Mouse (Mus musculus): ENCODE data around the gene Popdc2. TPM values are rescaled to one million over a fixed set of nuclear protein-coding genes. Genes with fewer than 3 reads are reported as not detected.
A peak's percentile ranks its signal among the peaks of the same experiment; 100 is the strongest.
"Not testable (repeated sequence)": the region's sequence is repeated elsewhere in the genome, so short reads cannot be mapped to it uniquely, and the experiment has no call there.

Gene Popdc2
- polyA plus RNA-seq (2015; fragmentation: Nextera tagmentation; extraction: Ambion mirVana) = 8.9 and 9.1 TPM in 2 replicates

GRCm38 (mm10) chr16:38361933-38362332 is at the start of gene Popdc2:
Gene Popdc2 (plus strand): TSS chr16:38362209.
- Histone ChIP-seq H3K9ac (ENCODE audit: low read length) (peak within 1 kb of the TSS; percentile 30; the same call in 1 of the 2 replicates), H3K4me1 (replicated peaks; ENCODE audit: control insufficient read depth, insufficient read depth, low read length) (peaks cover 10% of the 10 kb centered on the region; the same call in 1 of the 2 replicates)

GRCm38 (mm10) chr16:38318492-38318891 is 43.5 kb upstream of the Popdc2 start:
- H3K4me1 ChIP-seq (replicated peaks; ENCODE audit: control insufficient read depth, insufficient read depth, low read length) = no peaks in the 10 kb centered on the region
- 69% methylated on average over 9 of the region's 9 CpGs for WGBS
- no peak overlapping the region for H3K9ac ChIP-seq (ENCODE audit: low read length)
- H3K36me3 ChIP-seq (ENCODE audit: control insufficient read depth, insufficient read depth, low read length) = no peaks in the 10 kb centered on the region
- no peaks in the 10 kb centered on the region for H3K9me3 ChIP-seq (ENCODE audit: control insufficient read depth, low read length)
- ATAC-seq (ENCODE audit: low read depth) = no peak
- H3K27me3 ChIP-seq (ENCODE audit: control insufficient read depth, insufficient read depth, low read depth, low read length) = no peaks in the 10 kb centered on the region
- H3K4me2 ChIP-seq (ENCODE audit: low read depth, low read length) = no peak overlapping the region
- no peak overlapping the region for H3K27ac ChIP-seq (ENCODE audit: low read length)
- no peak overlapping the region for H3K4me3 ChIP-seq (ENCODE audit: low read length)

More at GRCm38 (mm10) chr16:38361933-38362332, at the start of gene Popdc2:
- peak within 1 kb of the TSS; percentile 1 for H3K4me2 ChIP-seq (ENCODE audit: low read depth, low read length)
- H3K4me3 ChIP-seq (ENCODE audit: low read length) = no peak within 1 kb of the TSS
- H3K36me3 ChIP-seq (ENCODE audit: control insufficient read depth, insufficient read depth, low read length) = no peaks in the 10 kb centered on the region
- peak within 1 kb of the TSS; percentile 4; the same call in 1 of the 2 replicates for H3K27ac ChIP-seq (ENCODE audit: low read length)
- H3K27me3 ChIP-seq (ENCODE audit: control insufficient read depth, insufficient read depth, low read depth, low read length) = no peaks in the 10 kb centered on the region
- ATAC-seq (ENCODE audit: low read depth) = peak; percentile 68; the same call in 1 of the 2 replicates
- no peaks in the 10 kb centered on the region for H3K9me3 ChIP-seq (ENCODE audit: control insufficient read depth, low read length)
- WGBS = 11% methylated on average over 10 of the region's 10 CpGs

GRCm38 (mm10) chr16:38319087-38319486 is 42.9 kb upstream of the Popdc2 start:
- no peak overlapping the region for H3K9ac ChIP-seq (ENCODE audit: low read length)
- no peaks in the 10 kb centered on the region for H3K27me3 ChIP-seq (ENCODE audit: control insufficient read depth, insufficient read depth, low read depth, low read length)
- H3K27ac ChIP-seq (ENCODE audit: low read length) = no peak overlapping the region
- no peak overlapping the region for H3K4me3 ChIP-seq (ENCODE audit: low read length)
- no peak overlapping the region for H3K4me2 ChIP-seq (ENCODE audit: low read depth, low read length)
- ATAC-seq (ENCODE audit: low read depth) = no peak
- WGBS = 86% methylated on average over 4 of the region's 4 CpGs
- no peaks in the 10 kb centered on the region for H3K36me3 ChIP-seq (ENCODE audit: control insufficient read depth, insufficient read depth, low read length)
- H3K4me1 ChIP-seq (replicated peaks; ENCODE audit: control insufficient read depth, insufficient read depth, low read length) = no peaks in the 10 kb centered on the region
- no peaks in the 10 kb centered on the region for H3K9me3 ChIP-seq (ENCODE audit: control insufficient read depth, low read length)

- H3K27me3 ChIP-seq (ENCODE audit: control insufficient read depth, insufficient read depth, low read depth, low read length) = no peaks in the 10 kb centered on the region
- no peak overlapping the region for H3K9ac ChIP-seq (ENCODE audit: low read length)
- H3K9me3 ChIP-seq (ENCODE audit: control insufficient read depth, low read length) = no peaks in the 10 kb centered on the region
- no peak overlapping the region for H3K4me3 ChIP-seq (ENCODE audit: low read length)
- WGBS = 25% methylated on average over 17 of the region's 17 CpGs
- no peaks in the 10 kb centered on the region for H3K36me3 ChIP-seq (ENCODE audit: control insufficient read depth, insufficient read depth, low read length)
- no peak overlapping the region for H3K27ac ChIP-seq (ENCODE audit: low read length)
- ATAC-seq (ENCODE audit: low read depth) = no peak
- no peaks in the 10 kb centered on the region for H3K4me1 ChIP-seq (replicated peaks; ENCODE audit: control insufficient read depth, insufficient read depth, low read length)
- H3K4me2 ChIP-seq (ENCODE audit: low read depth, low read length) = peak overlapping the region; percentile 35; the same call in 1 of the 2 replicates
Measured at GRCm38 (mm10) chr16:38321452-38321935, 40.5 kb upstream of the Popdc2 start.

- 86% methylated on average over 15 of the region's 15 CpGs for WGBS
- Histone ChIP-seq H3K4me3 (ENCODE audit: low read length) (no peak overlapping the region), H3K36me3 (ENCODE audit: control insufficient read depth, insufficient read depth, low read length) (no peaks in the 10 kb centered on the region), H3K4me2 (ENCODE audit: low read depth, low read length) (no peak overlapping the region), H3K27ac (ENCODE audit: low read length) (no peak overlapping the region), H3K4me1 (replicated peaks; ENCODE audit: control insufficient read depth, insufficient read depth, low read length) (no peaks in the 10 kb centered on the region), H3K9me3 (ENCODE audit: control insufficient read depth, low read length) (no peaks in the 10 kb centered on the region), H3K27me3 (ENCODE audit: control insufficient read depth, insufficient read depth, low read depth, low read length) (no peaks in the 10 kb centered on the region), H3K9ac (ENCODE audit: low read length) (no peak overlapping the region)
- ATAC-seq (ENCODE audit: low read depth) = no peak
Measured at GRCm38 (mm10) chr16:38324311-38324710, 37.7 kb upstream of the Popdc2 start.

DNA sequence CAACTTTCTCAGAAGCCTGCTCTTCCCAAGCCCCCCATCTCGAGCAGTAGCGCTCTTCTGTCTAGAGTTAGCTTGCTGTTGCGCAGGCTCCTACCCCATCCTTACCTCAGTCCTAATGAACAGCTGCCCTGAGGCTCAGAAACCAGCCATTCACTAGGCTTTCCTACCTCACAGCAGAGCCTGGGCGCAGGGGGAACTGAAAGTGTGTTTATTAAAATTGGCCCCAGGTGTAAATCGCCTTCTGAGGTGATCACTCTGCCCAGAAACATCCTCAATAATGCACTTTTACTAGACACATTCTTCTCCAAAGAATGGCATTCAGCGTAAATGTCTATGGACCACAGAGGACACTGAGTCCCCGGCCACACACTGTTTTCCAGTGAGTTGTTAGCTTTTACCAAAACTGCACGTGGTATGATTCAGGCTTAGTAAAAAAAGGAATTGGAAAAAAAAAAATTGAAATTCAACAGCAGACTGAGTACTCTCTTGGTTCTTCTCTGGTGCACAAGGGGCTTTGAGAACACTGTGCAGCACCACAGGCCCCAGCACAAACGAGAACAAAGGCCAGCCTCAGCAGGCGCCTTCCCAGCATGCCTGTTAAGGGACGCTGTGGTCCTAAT is 35.1 kb upstream of the Popdc2 start:
- no peak for ATAC-seq (ENCODE audit: low read depth)
- 83% methylated on average over 11 of the region's 11 CpGs for WGBS

GRCm38 (mm10) chr16:38329340-38329739 is 32.7 kb upstream of the Popdc2 start:
- H3K36me3 ChIP-seq (ENCODE audit: control insufficient read depth, insufficient read depth, low read length) = no peaks in the 10 kb centered on the region
- no peak overlapping the region for H3K27ac ChIP-seq (ENCODE audit: low read length)
- ATAC-seq (ENCODE audit: low read depth) = no peak
- H3K4me3 ChIP-seq (ENCODE audit: low read length) = no peak overlapping the region
- H3K9me3 ChIP-seq (ENCODE audit: control insufficient read depth, low read length) = no peaks in the 10 kb centered on the region
- no peak overlapping the region for H3K9ac ChIP-seq (ENCODE audit: low read length)
- H3K4me1 ChIP-seq (replicated peaks; ENCODE audit: control insufficient read depth, insufficient read depth, low read length) = no peaks in the 10 kb centered on the region
- H3K4me2 ChIP-seq (ENCODE audit: low read depth, low read length) = no peak overlapping the region
- WGBS = 83% methylated on average over 3 of the region's 3 CpGs
- no peaks in the 10 kb centered on the region for H3K27me3 ChIP-seq (ENCODE audit: control insufficient read depth, insufficient read depth, low read depth, low read length)

More for the DNA sequence above, 35.1 kb upstream of the Popdc2 start:
- Histone ChIP-seq H3K27me3 (ENCODE audit: control insufficient read depth, insufficient read depth, low read depth, low read length) (no peaks in the 10 kb centered on the region), H3K4me2 (ENCODE audit: low read depth, low read length) (no peak overlapping the region), H3K9me3 (ENCODE audit: control insufficient read depth, low read length) (no peaks in the 10 kb centered on the region), H3K4me1 (replicated peaks; ENCODE audit: control insufficient read depth, insufficient read depth, low read length) (no peaks in the 10 kb centered on the region), H3K4me3 (ENCODE audit: low read length) (no peak overlapping the region), H3K27ac (ENCODE audit: low read length) (no peak overlapping the region), H3K9ac (ENCODE audit: low read length) (no peak overlapping the region), H3K36me3 (ENCODE audit: control insufficient read depth, insufficient read depth, low read length) (no peaks in the 10 kb centered on the region)

- Histone ChIP-seq H3K27me3 (ENCODE audit: control insufficient read depth, insufficient read depth, low read depth, low read length) (no peaks in the 10 kb centered on the region), H3K4me3 (ENCODE audit: low read length) (no peak overlapping the region), H3K36me3 (ENCODE audit: control insufficient read depth, insufficient read depth, low read length) (no peaks in the 10 kb centered on the region), H3K9me3 (ENCODE audit: control insufficient read depth, low read length) (no peaks in the 10 kb centered on the region), H3K4me2 (ENCODE audit: low read depth, low read length) (no peak overlapping the region), H3K4me1 (replicated peaks; ENCODE audit: control insufficient read depth, insufficient read depth, low read length) (no peaks in the 10 kb centered on the region), H3K27ac (ENCODE audit: low read length) (no peak overlapping the region), H3K9ac (ENCODE audit: low read length) (no peak overlapping the region)
- 38% methylated on average over 6 of the region's 6 CpGs for WGBS
- no peak for ATAC-seq (ENCODE audit: low read depth)
Measured at GRCm38 (mm10) chr16:38334431-38334830, 27.6 kb upstream of the Popdc2 start.

DNA sequence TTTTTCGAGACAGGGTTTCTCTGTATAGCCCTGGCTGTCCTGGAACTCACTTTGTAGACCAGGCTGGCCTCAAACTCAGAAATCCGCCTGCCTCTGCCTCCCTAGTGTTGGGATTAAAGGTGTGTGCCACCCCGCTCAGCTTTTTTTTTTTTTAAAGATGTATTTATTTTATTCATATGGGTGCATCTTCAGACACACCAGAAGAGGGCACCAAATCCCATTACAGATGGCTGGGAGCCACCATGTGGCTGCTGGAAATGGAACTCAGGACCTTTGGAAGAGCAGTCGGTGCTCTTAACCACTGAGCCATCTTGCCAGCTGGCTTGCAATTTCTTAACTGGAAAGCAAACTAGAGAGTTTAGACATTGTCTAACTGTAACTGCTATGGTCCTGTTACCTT is 23.9 kb upstream of the Popdc2 start:
- H3K36me3 ChIP-seq (ENCODE audit: control insufficient read depth, insufficient read depth, low read length); H3K4me3 ChIP-seq (ENCODE audit: low read length); H3K27me3 ChIP-seq (ENCODE audit: control insufficient read depth, insufficient read depth, low read depth, low read length); H3K4me2 ChIP-seq (ENCODE audit: low read depth, low read length); H3K9ac ChIP-seq (ENCODE audit: low read length); H3K9me3 ChIP-seq (ENCODE audit: control insufficient read depth, low read length); H3K27ac ChIP-seq (ENCODE audit: low read length); ATAC-seq (ENCODE audit: low read depth); H3K4me1 ChIP-seq (replicated peaks; ENCODE audit: control insufficient read depth, insufficient read depth, low read length): not testable (repeated sequence)
- 82% methylated on average over 4 of the region's 4 CpGs for WGBS
